Mouse (Mus musculus) embryonic facial prominence, embryonic 11.5 days (tissue): ENCODE results near the gene Sirt2. TPM values are rescaled to one million over a fixed set of nuclear protein-coding genes. Genes with fewer than 3 reads are reported as not detected.

Source experiments
- ATAC-seq: fragments of 200-750 bp; cut with Nextera tagmentation; replicated peaks from 2 replicates; pipeline ENCODE4 v1.8.0; 2017; ENCODE audit warnings: low read depth; ENCODE audit not compliant: insufficient number of reproducible peaks, low FRiP score, low TSS enrichment
- DNase-seq: peaks from one replicate; pipeline ENCODE4 v3.0.0-alpha.2; 2015; ENCODE audit warnings: low spot score
- H3K27ac ChIP-seq: fragments of 300-500 bp; sonication (generic); replicated peaks from 2 replicates; pipeline ENCODE4 v1.5.1; 2014; ENCODE audit warnings: mild to moderate bottlenecking, low read depth, low read length, control low read depth
- H3K27me3 ChIP-seq: fragments of 300-500 bp; sonication (generic); 2 replicates; pipeline ENCODE4 v1.6.1; 2014; ENCODE audit warnings: mild to moderate bottlenecking, low read length, moderate library complexity, mixed read lengths; ENCODE audit not compliant: control insufficient read depth, insufficient read depth
- H3K36me3 ChIP-seq: fragments of 300-500 bp; sonication (generic); replicated peaks from 2 replicates; pipeline ENCODE4 v1.6.1; 2014; ENCODE audit warnings: low read depth, mild to moderate bottlenecking, low read length, moderate library complexity, mixed read lengths; ENCODE audit not compliant: control insufficient read depth, insufficient read depth
- H3K4me1 ChIP-seq: fragments of 300-500 bp; sonication (generic); 2 replicates; pipeline ENCODE4 v1.6.1; 2014; ENCODE audit warnings: low read length, mixed read lengths; ENCODE audit not compliant: control insufficient read depth, insufficient read depth
- H3K4me2 ChIP-seq: fragments of 300-500 bp; sonication (generic); 2 replicates; pipeline ENCODE4 v1.6.1; 2014; ENCODE audit warnings: low read depth, mild to moderate bottlenecking, control low read depth, low read length, moderate library complexity
- H3K4me3 ChIP-seq: fragments of 300-500 bp; sonication (generic); 2 replicates; pipeline ENCODE4 v1.5.1; 2014; ENCODE audit warnings: low read depth, low read length, control low read depth
- H3K9ac ChIP-seq: fragments of 300-500 bp; sonication (generic); replicated peaks from 2 replicates; pipeline ENCODE4 v1.6.1; 2014; ENCODE audit warnings: mild to moderate bottlenecking, control low read depth, low read length
- H3K9me3 ChIP-seq: fragments of 300-500 bp; sonication (generic); replicated peaks from 2 replicates; pipeline ENCODE4 v1.6.1; 2016; ENCODE audit warnings: mild to moderate bottlenecking, low read length, inconsistent platforms, mixed read lengths; ENCODE audit not compliant: control insufficient read depth
- WGBS: fragments of 180-500 bp; shearing (Covaris S2); extraction: QIAGEN DNeasy Blood & Tissue Kit; methylation state at CpG from one replicate; pipeline ENCODE4 v1.1.7; 2014; 5-methylcytosine and 5-hydroxymethylcytosine counted together
- polyA plus RNA-seq: library from polyadenylated mRNA; unstranded; fragments of >200 nt; fragmentation: Nextera tagmentation; extraction: Ambion mirVana; gene quantifications from 2 replicates; pipeline ENCODE4 v1.2.1, GENCODE M21; 2014

Sirt2 gene
- 65.6 and 67.2 TPM in 2 replicates for polyA plus RNA-seq

GRCm38 (mm10) chr7:28766173-28766879 is at the start of gene Sirt2:
Gene Sirt2, plus strand, starts transcription at chr7:28766735.
- peak; percentile 99 for DNase-seq
- no peaks in the 10 kb centered on the region for H3K4me1 ChIP-seq

GRCm38 (mm10) chr7:28717726-28718125 is 48.8 kb upstream of the Sirt2 start:
- H3K9ac ChIP-seq, result no peak overlapping the region
- no peaks in the 10 kb centered on the region for H3K9me3 ChIP-seq
- H3K4me1 ChIP-seq, result no peaks in the 10 kb centered on the region
- ATAC-seq, result no peak
- H3K4me2 ChIP-seq, result no peak overlapping the region
- no peaks in the 10 kb centered on the region for H3K27me3 ChIP-seq
- no peaks in the 10 kb centered on the region for H3K36me3 ChIP-seq
- H3K27ac ChIP-seq, result no peak overlapping the region
- no peak overlapping the region for H3K4me3 ChIP-seq
- WGBS, result 84% methylated on average over 10 of the region's 10 CpGs
- no peak for DNase-seq

More at GRCm38 (mm10) chr7:28766173-28766879, at the start of gene Sirt2:
- H3K27me3 ChIP-seq, result no peaks in the 10 kb centered on the region
- no peak within 1 kb of the TSS for H3K27ac ChIP-seq
- H3K36me3 ChIP-seq, result no peaks in the 10 kb centered on the region
- WGBS, result under 1% methylated on average over 45 of the region's 45 CpGs
- peak; percentile 97 for ATAC-seq
- peak within 1 kb of the TSS; percentile 83 for H3K4me3 ChIP-seq
- no peaks in the 10 kb centered on the region for H3K9me3 ChIP-seq
- H3K9ac ChIP-seq, result peak within 1 kb of the TSS; percentile 66
- peak within 1 kb of the TSS; percentile 54 for H3K4me2 ChIP-seq

GRCm38 (mm10) chr7:28719159-28719558 is 47.4 kb upstream of the Sirt2 start:
- Histone ChIP-seq H3K4me1 (no peaks in the 10 kb centered on the region), H3K27ac (no peak overlapping the region), H3K4me2 (no peak overlapping the region), H3K4me3 (no peak overlapping the region), H3K36me3 (no peaks in the 10 kb centered on the region), H3K9me3 (no peaks in the 10 kb centered on the region), H3K27me3 (no peaks in the 10 kb centered on the region), H3K9ac (no peak overlapping the region)
- ATAC-seq (no peak), DNase-seq (no peak)
- 45% methylated on average over 4 of the region's 4 CpGs for WGBS

GRCm38 (mm10) chr7:28719650-28720049 is 46.9 kb upstream of the Sirt2 start:
- DNase-seq, result no peak
- Histone ChIP-seq H3K27me3 (no peaks in the 10 kb centered on the region), H3K4me2 (no peak overlapping the region), H3K4me1 (no peaks in the 10 kb centered on the region), H3K9ac (no peak overlapping the region), H3K27ac (no peak overlapping the region), H3K36me3 (no peaks in the 10 kb centered on the region), H3K4me3 (no peak overlapping the region), H3K9me3 (no peaks in the 10 kb centered on the region)
- no peak for ATAC-seq
- 69% methylated on average over 2 of the region's 2 CpGs for WGBS

GRCm38 (mm10) chr7:28720753-28721537 is 45.6 kb upstream of the Sirt2 start:
- Histone ChIP-seq H3K27me3 (no peaks in the 10 kb centered on the region), H3K36me3 (no peaks in the 10 kb centered on the region), H3K9me3 (no peaks in the 10 kb centered on the region), H3K27ac (no peak overlapping the region), H3K9ac (no peak overlapping the region), H3K4me1 (no peaks in the 10 kb centered on the region), H3K4me2 (no peak overlapping the region), H3K4me3 (no peak overlapping the region)
- DNase-seq (peak; percentile 59), ATAC-seq (no peak; the same call in 1 of the 2 replicates)
- 46% methylated on average over 3 of the region's 3 CpGs for WGBS

GRCm38 (mm10) chr7:28722079-28722478 is 44.5 kb upstream of the Sirt2 start:
- no peak overlapping the region for H3K4me3 ChIP-seq
- no peak overlapping the region for H3K9ac ChIP-seq
- H3K36me3 ChIP-seq, result no peaks in the 10 kb centered on the region
- WGBS, result 95% methylated on average over 7 of the region's 7 CpGs
- H3K9me3 ChIP-seq, result no peaks in the 10 kb centered on the region
- no peak for ATAC-seq
- H3K4me1 ChIP-seq, result no peaks in the 10 kb centered on the region
- no peak for DNase-seq
- no peak overlapping the region for H3K27ac ChIP-seq
- no peaks in the 10 kb centered on the region for H3K27me3 ChIP-seq
- H3K4me2 ChIP-seq, result no peak overlapping the region

GRCm38 (mm10) chr7:28724613-28725012 is 41.9 kb upstream of the Sirt2 start:
- Histone ChIP-seq H3K36me3 (no peaks in the 10 kb centered on the region), H3K4me3 (no peak overlapping the region), H3K9me3 (no peaks in the 10 kb centered on the region), H3K4me2 (no peak overlapping the region), H3K4me1 (no peaks in the 10 kb centered on the region), H3K27me3 (no peaks in the 10 kb centered on the region), H3K27ac (no peak overlapping the region), H3K9ac (no peak overlapping the region)
- DNase-seq (no peak), ATAC-seq (no peak)
- 88% methylated on average over 2 of the region's 2 CpGs for WGBS

- H3K4me3 ChIP-seq, result no peak overlapping the region
- H3K36me3 ChIP-seq, result no peaks in the 10 kb centered on the region
- no peak overlapping the region for H3K27ac ChIP-seq
- ATAC-seq (no peak), DNase-seq (peak; percentile 86)
- H3K9me3 ChIP-seq, result no peaks in the 10 kb centered on the region
- H3K9ac ChIP-seq, result no peak overlapping the region
- H3K4me1 ChIP-seq, result no peaks in the 10 kb centered on the region
- no peaks in the 10 kb centered on the region for H3K27me3 ChIP-seq
- H3K4me2 ChIP-seq, result no peak overlapping the region
- 8% methylated on average over 14 of the region's 14 CpGs for WGBS
These were observed 39.9 kb upstream of the Sirt2 start for GRCm38 (mm10) chr7:28726600-28726999.
